Mouse (Mus musculus): ENCODE results near the gene Rb1.

Rb1 gene

DNA sequence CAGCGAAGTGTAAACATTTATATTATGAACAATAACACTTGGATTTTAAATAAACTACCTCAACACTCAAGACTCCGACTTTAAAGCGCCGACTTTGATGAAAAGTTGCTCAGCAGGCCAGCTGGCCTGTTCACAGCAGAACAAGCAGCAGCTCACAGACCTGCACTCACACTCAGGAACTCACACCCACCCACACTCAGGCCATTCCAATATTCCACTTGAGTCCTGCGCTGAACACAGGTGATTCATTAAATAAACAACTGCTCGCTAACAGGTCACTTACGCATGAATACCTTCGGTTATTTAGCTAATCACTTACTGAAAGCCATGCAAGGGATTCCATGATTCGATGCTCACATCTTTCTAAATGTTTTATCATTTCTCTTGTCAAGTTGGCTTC, 63.4 kb downstream of the Rb1 start:
- in situ Hi-C loops (cut with MboI) = no loop called here

DNA sequence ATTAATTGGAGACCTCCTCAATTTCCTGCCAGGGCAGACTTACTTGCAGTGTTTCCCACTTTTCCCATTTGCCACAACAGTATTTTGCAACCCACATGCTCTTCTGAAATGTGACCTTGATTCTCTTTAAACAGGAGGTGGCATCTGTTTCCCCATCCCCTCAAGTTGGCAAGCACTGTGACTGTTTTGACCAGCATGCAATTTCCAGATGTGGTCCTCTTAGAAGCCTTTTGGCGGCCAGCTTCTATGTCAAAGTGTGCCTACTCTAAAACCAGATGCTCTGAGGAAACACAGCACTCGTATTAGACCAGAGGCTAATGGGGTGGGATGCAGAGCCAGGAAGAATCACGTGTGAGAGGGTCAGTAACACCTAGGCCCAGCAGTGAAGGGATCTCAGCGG, 67.4 kb downstream of the Rb1 start:
- in situ Hi-C loops (cut with MboI) = no loop called here

DNA sequence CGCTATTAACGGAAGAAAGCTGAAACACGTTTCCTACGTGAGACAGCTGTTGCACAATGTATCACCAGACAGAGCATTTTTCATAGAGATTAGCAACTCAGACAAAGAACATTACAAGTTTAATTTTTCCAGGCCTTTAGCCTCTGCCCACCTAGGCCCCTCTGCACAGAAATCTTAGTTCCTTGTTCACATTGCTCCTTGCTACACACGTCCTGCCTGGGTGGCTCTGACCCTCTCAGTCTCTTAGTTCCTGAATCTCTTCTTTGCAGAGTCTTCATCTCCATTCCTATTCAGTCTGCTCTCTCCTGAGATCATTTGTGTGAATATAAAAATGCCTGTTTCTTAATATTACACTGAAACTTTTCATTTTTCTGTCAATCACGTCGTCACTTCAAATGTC, 68.3 kb downstream of the Rb1 start:
- in situ Hi-C loops (cut with MboI) = no loop called here

DNA sequence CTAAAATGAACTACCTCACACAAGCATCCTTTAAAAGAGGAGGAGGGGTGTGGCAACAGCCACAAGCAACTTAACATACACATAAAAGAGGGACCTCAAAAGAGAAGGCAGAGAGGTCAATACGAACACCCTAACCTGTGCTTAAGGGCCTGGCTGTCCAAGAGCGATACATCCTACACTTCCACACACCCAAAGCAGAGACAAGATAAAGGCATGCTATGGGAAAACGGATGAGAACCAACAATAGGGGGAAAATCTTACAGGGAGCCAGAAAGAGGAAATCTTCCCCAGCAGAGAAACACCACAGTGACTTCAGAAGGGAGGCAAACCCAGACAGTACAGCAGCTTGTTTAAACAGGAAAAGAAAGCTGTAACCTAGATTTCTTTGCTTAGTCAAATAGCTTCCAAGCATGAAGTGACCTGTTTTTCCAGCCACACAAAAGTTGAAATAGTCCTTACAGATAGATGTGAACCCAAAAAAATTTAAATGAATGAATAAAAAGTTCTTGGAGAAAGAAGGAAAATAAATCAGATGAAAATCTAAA, 70.1 kb downstream of the Rb1 start:
- in situ Hi-C loops (cut with MboI) = no loop called here

DNA sequence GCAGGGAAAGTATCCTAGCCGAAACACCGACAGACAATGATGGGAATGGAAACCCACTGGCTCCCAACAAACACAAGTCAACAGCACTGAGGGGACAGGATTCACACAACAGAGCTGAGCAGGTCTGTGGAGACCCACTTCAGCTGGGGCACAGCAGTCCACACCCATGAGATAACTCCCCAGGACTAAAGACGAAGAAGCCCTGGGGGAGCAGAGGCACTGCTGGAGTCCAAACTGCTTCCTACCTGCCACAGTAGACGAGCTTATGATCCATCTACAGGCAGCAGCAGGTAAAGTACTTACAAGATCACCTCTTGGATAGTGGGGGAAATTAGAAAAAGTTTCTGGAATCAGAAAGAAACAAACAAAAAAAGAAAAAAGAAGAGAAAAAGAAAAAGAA, 71.2 kb downstream of the Rb1 start:
- in situ Hi-C loops (cut with MboI) = no loop called here

DNA sequence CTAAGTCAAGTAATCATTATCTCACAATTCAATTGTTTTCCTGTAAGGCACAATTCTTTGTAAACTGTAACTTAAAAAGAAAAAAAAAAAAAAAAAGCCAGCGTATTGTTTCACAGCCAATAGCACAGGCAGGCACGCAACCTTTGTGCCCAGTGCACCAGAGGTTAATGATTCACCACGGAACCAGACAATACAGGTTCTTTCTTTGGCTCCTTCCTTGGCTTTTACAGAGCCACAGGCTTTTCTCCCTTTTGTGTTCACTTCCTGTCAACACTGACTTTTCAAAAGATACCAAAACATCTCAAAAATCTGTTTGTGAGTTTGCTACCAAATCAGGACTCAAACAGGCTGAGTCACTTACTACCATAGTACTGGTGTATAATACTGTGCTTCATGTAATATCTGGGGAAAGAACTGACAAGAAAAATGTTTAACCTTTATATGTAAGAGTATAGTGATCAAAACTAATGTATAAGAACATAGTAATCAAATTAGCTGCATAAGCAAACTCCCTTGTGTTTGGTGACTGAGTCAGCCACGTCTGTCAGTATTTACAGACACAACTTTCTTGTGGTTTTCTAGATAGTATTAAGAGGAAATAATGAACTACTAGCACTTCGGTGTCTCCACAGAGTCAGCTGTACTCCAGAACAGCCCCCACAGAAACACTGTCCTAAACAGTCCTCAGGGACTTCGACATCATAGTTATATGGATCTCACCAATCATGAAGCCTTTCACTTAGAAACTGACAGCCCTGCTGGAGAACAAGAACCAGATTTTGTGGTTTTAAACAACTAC, 72.0 kb downstream of the Rb1 start:
- in situ Hi-C loops (cut with MboI) = no loop called here

DNA sequence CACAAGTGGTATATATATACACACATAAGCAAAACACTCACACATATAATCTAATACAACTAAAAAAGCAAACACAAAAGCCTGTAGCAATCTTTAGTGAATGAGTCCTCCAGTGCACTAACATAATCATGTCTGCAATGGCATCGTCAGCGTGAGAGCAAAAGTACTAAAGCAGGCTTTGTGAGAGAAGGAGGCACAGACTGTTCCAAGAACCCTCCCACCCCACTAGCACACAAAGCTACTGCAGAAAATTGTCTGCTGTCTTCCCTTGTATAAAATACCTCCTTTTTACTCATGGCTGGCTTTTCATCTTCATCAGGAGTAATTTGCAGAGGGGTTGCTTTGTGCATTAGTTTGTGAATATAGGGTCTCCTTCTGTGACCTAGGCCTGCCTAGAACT, 73.3 kb downstream of the Rb1 start:
- in situ Hi-C loops (cut with MboI) = no loop called here

DNA sequence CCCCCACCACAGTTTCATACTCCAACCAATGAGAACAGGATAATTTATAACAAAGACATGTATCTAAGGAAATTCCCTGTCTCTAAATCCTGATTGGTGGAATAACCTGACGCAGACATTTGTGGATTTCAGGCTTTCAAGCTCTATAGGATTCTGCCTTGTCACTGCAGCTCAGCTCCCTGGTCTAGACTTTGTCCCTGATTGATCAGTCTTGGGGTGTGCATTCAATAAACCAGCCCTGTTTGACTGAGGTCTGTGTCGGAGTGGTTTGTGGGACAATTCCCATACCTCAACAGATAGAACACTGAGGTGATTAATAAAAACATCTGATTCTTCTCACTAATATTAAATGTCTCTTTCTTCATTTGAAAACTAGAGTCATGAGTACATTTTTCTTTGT, 75.6 kb downstream of the Rb1 start:
- in situ Hi-C loops (cut with MboI) = no loop called here

DNA sequence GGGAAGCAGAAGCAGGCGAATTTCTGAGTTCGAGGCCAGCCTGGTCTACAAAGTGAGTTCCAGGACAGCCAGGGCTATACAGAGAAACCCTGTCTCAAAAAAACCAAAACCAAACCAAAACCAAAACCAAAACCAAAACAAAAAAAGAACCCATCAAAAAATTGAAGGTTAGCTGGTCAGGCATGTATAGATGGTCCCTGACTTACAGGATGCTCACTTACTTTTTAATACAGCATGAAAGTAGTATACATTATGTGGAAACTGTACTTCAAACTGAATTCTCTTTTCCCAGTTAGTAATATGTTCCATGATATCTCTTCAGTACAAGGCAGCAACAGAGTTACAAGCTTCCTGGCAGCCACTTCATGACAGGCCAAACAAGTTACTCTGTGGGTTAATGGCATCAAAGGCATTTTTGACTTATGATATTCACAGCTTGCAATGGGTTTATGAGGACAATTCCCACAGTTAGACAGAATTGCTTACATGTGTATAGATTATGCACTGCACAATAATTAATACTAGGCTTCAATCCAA, 81.5 kb downstream of the Rb1 start:
- in situ Hi-C loops (cut with MboI) = loop anchor here (25.0 kb wide), 1 partner anchor 132 kb away; the partner anchor contains the start of gene Rcbtb2

DNA sequence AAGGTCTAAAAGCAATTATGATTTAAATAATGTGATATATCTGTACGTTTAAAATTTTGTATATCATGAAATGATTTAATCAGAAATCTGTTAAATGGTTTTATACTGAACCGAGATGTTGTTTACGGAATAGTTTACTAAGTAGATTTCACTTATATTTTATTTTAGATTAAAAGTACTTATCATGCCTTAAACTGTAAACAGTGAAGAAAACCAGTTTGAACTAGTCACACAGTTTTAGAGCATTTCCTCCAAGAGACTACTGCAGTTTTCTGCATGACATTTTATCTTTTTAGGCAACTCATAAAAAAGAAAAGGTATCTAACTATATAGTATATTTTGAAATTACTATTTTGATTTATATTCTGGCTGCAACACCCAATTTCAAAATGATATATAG, 85.8 kb downstream of the Rb1 start:
- in situ Hi-C loops (cut with MboI) = loop anchor here (25.0 kb wide), 1 partner anchor 128 kb away; the partner anchor contains the start of gene Rcbtb2

DNA sequence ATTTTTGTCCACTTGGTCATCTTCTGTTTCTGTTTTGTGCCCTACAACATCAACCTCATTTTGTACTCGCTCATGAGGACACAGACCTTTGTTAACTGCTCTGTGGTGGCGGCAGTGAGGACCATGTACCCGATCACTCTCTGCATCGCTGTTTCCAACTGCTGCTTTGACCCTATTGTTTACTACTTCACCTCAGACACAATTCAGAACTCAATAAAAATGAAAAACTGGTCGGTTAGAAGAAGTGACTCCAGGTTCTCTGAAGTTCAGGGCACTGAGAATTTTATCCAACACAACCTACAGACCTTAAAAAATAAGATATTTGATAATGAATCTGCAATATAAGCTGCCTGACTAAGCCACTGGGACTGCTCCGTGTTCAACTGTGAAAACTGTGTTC, 86.3 kb downstream of the Rb1 start:
- in situ Hi-C loops (cut with MboI) = loop anchor here (25.0 kb wide), 1 partner anchor 127 kb away; the partner anchor contains the start of gene Rcbtb2

DNA sequence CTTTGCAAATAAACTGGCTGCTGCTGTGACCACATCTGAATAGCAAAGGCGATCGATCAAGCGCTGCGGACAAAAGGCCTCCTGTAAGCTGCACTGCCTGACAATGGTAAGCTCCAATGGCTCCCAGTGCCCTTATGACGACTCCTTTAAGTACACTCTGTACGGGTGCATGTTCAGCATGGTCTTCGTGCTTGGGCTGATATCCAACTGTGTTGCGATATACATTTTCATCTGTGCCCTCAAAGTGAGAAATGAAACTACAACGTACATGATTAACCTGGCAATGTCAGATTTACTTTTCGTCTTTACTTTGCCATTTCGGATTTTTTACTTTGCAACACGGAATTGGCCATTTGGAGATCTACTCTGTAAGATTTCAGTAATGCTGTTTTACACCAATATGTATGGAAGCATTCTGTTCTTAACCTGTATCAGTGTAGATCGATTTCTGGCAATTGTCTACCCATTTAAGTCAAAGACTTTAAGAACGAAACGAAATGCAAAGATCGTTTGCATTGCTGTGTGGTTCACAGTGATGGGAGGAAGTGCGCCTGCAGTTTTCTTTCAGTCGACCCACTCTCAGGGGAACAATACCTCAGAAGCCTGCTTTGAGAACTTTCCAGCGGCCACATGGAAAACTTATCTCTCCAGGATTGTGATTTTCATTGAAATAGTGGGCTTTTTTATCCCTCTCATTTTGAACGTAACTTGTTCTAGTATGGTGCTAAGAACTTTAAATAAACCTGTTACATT, 86.9 kb downstream of the Rb1 start:
- in situ Hi-C loops (cut with MboI) = loop anchor here (25.0 kb wide), 1 partner anchor 126 kb away; the partner anchor contains the start of gene Rcbtb2

DNA sequence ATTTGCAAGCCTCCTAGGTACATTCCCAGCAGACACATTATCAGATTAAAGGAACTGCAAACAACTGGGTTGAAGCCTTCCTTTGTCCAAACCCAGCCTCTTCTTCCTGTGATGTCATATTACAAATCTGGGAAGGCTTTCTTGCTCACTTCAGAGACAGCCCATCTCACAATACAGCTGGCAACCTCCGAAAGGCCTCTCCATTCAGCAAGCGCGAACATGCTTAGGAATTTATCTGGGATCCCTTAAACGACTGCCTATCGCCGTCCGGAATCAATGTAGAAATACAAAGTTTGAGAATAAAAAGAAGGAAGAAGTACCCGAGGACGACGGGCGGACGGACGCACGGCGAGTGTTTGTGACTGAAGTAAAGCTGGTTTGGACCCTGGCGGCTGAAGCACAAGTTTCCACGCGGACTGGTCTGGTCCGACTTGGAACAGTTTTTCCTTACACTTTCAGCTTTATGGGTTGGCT, 87.7 kb downstream of the Rb1 start, which contains the start of gene Lpar6:
Gene Lpar6 (plus strand): TSS at position 48 of the 474 bp plus-strand sequence.
- in situ Hi-C loops (cut with MboI) = loop anchor here (25.0 kb wide), 1 partner anchor 126 kb away; the partner anchor contains the start of gene Rcbtb2

DNA sequence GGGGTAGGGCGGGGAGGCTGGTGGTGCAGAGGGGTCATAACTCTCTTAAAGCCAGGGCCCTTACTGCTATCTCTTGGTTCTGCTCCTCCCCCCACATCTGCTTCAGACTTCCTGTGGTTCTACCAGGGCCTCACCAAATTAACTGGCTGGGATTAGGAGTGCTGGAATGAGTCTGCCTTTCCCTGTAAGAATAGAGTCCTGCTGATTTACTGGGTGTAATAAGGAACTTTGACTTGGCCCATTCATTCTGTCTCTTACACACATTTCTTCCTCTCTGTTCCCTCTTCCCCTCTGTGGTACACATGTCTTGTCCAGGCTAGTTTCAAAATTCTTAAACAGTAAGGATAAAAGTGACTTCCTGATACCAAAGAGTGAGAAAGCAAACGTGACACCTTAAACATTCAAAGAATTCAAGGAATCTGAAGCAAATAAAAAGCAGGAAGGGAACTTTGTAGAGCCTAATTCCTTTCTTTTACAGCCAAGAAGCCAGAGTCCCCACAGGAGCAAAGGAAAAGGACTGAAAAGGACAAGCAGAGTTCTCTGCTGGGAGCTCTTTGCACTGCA, 91.1 kb downstream of the Rb1 start:
- in situ Hi-C loops (cut with MboI) = loop anchor here (25.0 kb wide), 1 partner anchor 122 kb away; the partner anchor contains the start of gene Rcbtb2

DNA sequence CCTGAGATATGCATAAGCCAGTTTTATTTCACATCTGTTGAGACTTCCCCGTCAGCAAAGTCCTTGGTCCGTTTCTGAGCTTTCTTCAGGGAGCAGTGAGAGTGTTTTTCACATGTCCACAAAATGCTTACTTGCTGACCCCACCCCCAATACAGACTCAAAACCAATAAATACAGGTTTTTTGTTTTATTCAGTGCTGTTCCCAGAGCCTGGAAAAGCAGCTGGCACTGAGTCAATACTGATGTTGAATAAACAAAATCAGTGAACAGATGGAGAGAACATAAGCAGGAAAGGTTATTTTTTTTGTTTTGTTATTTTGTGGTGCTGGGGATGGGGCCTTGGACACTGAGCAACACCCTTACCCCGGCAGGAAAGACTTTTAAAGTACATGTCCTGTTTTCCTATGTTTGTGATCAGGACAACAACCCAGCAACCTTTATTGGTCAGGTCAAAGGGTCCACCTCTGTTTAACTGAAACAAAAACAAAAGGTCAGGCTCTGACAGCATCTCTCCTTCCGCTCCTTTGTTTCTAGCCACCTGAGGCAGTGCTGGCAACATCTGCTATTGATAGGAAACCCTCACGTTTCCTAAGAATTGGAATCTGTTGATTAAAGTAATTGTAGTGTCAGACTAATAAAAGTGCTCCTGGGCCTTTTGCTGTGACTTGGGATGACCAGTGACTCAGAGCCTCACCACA, 94.2 kb downstream of the Rb1 start:
- in situ Hi-C loops (cut with MboI) = loop anchor here (25.0 kb wide), 1 partner anchor 119 kb away; the partner anchor contains the start of gene Rcbtb2

DNA sequence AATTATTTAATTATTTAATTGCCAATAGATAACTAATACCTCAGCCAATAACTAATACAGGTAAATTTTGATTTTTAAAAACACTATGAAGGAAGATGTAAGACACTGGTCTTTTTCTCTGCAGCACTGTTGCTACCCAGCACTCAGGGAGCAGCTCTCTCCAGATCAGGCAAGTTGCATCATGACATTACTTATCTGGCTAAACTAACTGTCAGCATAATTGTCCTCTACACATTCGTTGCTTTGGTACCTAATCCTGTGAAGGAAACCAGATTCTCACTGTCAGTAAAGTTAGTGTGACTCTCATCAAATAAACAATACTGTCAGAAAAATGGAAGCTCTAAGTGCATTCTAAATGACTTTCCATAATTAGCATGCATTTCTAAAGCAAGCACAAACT, 98.8 kb downstream of the Rb1 start:
- in situ Hi-C loops (cut with MboI) = loop anchor here (25.0 kb wide), 1 partner anchor 115 kb away; the partner anchor contains the start of gene Rcbtb2

DNA sequence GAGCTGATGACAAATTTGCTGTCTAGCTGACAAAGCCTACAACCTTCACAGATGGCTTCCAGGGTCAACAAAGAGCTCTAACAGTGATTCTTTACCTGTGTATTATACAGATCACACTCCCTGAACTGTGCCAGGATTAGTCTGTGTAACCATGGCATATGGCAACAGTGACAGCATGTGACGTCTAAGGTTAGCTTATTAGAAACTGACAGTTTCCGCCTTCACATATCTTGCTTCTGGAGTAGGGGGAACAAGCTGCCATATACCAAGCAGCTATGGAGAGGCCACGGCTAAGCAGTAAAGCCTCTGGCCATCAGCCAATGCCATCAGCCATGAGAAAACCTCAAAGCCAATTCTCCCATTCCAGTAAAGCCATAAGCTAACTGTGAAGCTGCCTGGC, 99.3 kb downstream of the Rb1 start:
- in situ Hi-C loops (cut with MboI) = loop anchor here (25.0 kb wide), 1 partner anchor 114 kb away; the partner anchor contains the start of gene Rcbtb2

DNA sequence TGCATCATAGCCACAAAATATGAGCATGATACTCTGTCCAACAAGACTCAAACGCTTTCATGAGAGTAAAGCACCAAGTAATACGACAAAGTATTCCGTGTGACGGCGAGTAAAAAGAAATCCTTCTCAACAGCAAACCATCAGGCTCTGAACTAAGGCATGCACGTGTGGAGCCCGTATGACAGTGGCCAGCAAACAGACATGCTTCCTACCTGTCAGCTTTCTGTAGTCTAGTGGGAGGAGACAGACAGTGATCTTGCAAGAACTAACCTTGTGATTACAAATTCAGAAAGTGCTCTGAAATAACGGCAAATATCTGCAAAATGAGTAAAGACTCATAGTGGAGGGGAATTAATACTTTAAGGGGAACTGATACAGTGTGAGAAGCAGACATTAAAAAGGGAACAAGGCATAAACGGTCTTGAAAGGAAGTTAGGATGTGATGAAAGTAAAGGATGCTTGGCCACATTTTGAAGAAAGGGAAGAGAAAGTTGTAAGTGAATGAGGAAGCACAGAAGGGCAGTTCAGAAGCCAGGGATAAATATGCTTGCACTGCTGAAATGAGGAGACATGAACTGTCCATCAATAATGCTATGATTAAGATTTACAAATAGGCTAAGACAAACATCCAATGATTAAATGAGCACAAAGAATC, 103.2 kb downstream of the Rb1 start:
- in situ Hi-C loops (cut with MboI) = no loop called here

DNA sequence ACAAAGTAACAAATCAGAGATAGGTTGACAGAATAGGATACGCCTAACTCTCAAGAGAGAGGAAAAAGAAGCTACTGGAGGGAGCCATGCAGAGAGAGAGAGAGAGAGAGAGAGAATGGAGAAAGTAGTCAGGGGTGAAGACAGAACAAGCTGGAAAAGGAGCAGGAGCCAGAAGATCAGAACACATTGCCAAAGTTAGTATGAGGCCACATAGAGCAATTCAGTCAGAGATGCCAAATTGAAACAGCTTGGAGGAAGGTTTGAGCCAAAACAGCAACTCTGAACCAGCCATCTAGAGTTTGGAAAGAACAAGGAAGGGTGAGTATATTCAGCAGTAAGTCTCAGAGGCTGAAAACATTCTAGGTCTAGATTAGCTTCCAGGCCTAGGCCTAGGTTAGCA, 108.6 kb downstream of the Rb1 start:
- in situ Hi-C loops (cut with MboI) = no loop called here

DNA sequence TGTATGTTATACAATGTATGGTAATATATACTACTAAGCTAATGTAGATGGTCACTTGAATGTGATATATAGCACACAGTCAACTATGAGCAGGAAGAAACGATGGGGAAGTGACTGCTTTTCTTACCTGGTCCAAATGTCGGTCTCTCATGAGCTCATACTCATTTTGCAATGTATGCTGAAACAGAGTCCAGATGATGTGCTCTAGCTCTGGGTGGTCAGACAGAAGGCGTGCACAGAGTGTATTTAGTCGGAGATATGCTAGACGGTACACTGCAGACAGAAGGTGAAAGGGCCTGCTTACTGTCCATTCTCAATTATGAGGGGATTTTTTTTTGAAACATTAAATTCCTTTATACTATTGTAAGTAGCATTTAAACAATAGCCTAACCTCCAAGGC, 114.1 kb downstream of the Rb1 start:
- in situ Hi-C loops (cut with MboI) = no loop called here

Data from mature B cell (primary cell).